20 mouse cellular contexts compared by ENCODE assay signal in genomic region chr7:137141386-137141785, GRCm38 (mm10).
"Had no signal": no experiment of that assay in that cellular context is flagged by ENCODE, and none has a peak within 500 bp of the region (broad histone marks: within the 10 kb centered on the region; RNA-seq: fewer than 3 reads in every experiment).

No protein-coding gene starts in this region.

- ATAC-seq: liver, embryonic 12.5 days; midbrain, embryonic 13.5 days; midbrain, embryonic 16.5 days had no signal

- H3K9me3 ChIP-seq: limb, embryonic 10.5 days; liver, embryonic 12.5 days; liver, embryonic 15.5 days; midbrain, embryonic 10.5 days; midbrain, embryonic 13.5 days; neural tube, embryonic 13.5 days; stomach, embryonic 15.5 days had no signal

- H3K4me3 ChIP-seq: limb, embryonic 10.5 days; limb, embryonic 13.5 days; liver, embryonic 12.5 days; liver, embryonic 15.5 days; midbrain, embryonic 10.5 days; midbrain, embryonic 13.5 days; myocyte; neural tube, embryonic 13.5 days; stomach, embryonic 15.5 days had no signal

- H3K9ac ChIP-seq: limb, embryonic 13.5 days; liver, embryonic 12.5 days; liver, embryonic 15.5 days; midbrain, embryonic 13.5 days; neural tube, embryonic 13.5 days; stomach, embryonic 15.5 days had no signal

- H3K27ac ChIP-seq: limb, embryonic 10.5 days; limb, embryonic 13.5 days; liver, embryonic 12.5 days; liver, embryonic 15.5 days; macrophage; midbrain, embryonic 10.5 days; midbrain, embryonic 13.5 days; neural tube, embryonic 13.5 days; stomach, embryonic 15.5 days had no signal

- H3K27me3 ChIP-seq: liver, embryonic 12.5 days; liver, embryonic 15.5 days; midbrain, embryonic 13.5 days; neural tube, embryonic 13.5 days; stomach, embryonic 15.5 days had no signal

- H3K4me1 ChIP-seq: liver, embryonic 12.5 days; liver, embryonic 15.5 days; stomach, embryonic 15.5 days had no signal

- H3K4me2 ChIP-seq: limb, embryonic 13.5 days; liver, embryonic 12.5 days; liver, embryonic 15.5 days; midbrain, embryonic 13.5 days; neural tube, embryonic 13.5 days; stomach, embryonic 15.5 days had no signal

- DNase-seq: kidney, adult 9 months; kidney, postnatal 14 days; kidney, postnatal 4 days; liver; lung, adult 2 months; right cerebral cortex, adult 18-20 months; right cerebral cortex, postnatal 25 days; spleen, adult 18-20 months; thymus, postnatal 25 days had no signal

- H3K36me3 ChIP-seq: limb, embryonic 10.5 days; limb, embryonic 13.5 days; liver, embryonic 12.5 days; liver, embryonic 15.5 days; midbrain, embryonic 10.5 days; midbrain, embryonic 13.5 days; neural tube, embryonic 13.5 days; stomach, embryonic 15.5 days had no signal
